Mouse (Mus musculus): ENCODE results near the gene Eif4g3. TPM values are rescaled to one million over a fixed set of nuclear protein-coding genes. Genes with fewer than 3 reads are reported as not detected.

Eif4g3 gene
- polyA plus RNA-seq (2012; ENCODE audit: low replicate concordance): 84.7 and 104 TPM in 2 replicates

GRCm38 (mm10) chr4:137992890-137993289, at the start of gene Eif4g3:
Gene Eif4g3, plus strand, starts transcription at chr4:137993022.

GRCm38 (mm10) chr4:138216200-138216890, 223.5 kb downstream of the Eif4g3 start, which contains the start of gene Hp1bp3:
Gene Hp1bp3, plus strand, starts transcription at chr4:138216296.

GRCm38 (mm10) chr4:138250088-138250960, 257.5 kb downstream of the Eif4g3 start, which contains the start of the genes Sh2d5 and Kif17:
Gene Sh2d5, plus strand, starts transcription at chr4:138250403.
Gene Kif17, plus strand, starts transcription at chr4:138250435.

Other genes starting within 250 kb of the Eif4g3 start
- 5.1 and 8.6 TPM in 2 replicates for gene Alpl, start 196.6 kb upstream of the Eif4g3 start, polyA plus RNA-seq (2012; ENCODE audit: low replicate concordance)
- gene Ece1, start 130.8 kb upstream of the Eif4g3 start, polyA plus RNA-seq (2012; ENCODE audit: low replicate concordance): 33.9 and 54.1 TPM in 2 replicates
- gene Hp1bp3, start 223.3 kb downstream of the Eif4g3 start, polyA plus RNA-seq (2012; ENCODE audit: low replicate concordance): 19.2 and 47.7 TPM in 2 replicates

Measured in leukemia stem cell, adult 10-12 weeks (primary cell).